Mouse (Mus musculus): ENCODE measurements around the gene Selenow. TPM values are rescaled to one million over a fixed set of nuclear protein-coding genes. Genes with fewer than 3 reads are reported as not detected.

Gene Selenow
- polyA plus RNA-seq, 1 experiment from 2014 or later: 802 TPM

GRCm38 (mm10) chr7:15906602-15907001 lies 15.6 kb downstream of the Selenow start:
- H3K27ac ChIP-seq (ENCODE audit: low read depth): no peak overlapping the region
- H3K36me3 ChIP-seq (ENCODE audit: control insufficient read depth, insufficient read depth, low read length): no peaks in the 10 kb centered on the region
- DNase-seq (ENCODE audit: low spot score) (no peak), ATAC-seq (replicated peaks; ENCODE audit: low FRiP score, low TSS enrichment, low read depth) (no peak)
- no peaks in the 10 kb centered on the region for H3K9me3 ChIP-seq (ENCODE audit: control insufficient read depth, low read length)
- H3K27me3 ChIP-seq (replicated peaks; ENCODE audit: control insufficient read depth, insufficient read depth, low read length): no peaks in the 10 kb centered on the region
- no peak overlapping the region for H3K9ac ChIP-seq (ENCODE audit: low read length)
- no peak overlapping the region for H3K4me3 ChIP-seq (ENCODE audit: low read depth, low read length)
- no peak overlapping the region for H3K4me2 ChIP-seq (ENCODE audit: low read length)
- H3K4me1 ChIP-seq (replicated peaks; ENCODE audit: control insufficient read depth, insufficient read depth, low read length): no peaks in the 10 kb centered on the region
- WGBS: 81% methylated on average over 1 of the region's 1 CpGs

- no peak overlapping the region for H3K27ac ChIP-seq (ENCODE audit: low read depth)
- no peaks in the 10 kb centered on the region for H3K4me1 ChIP-seq (replicated peaks; ENCODE audit: control insufficient read depth, insufficient read depth, low read length)
- no peak overlapping the region for H3K9ac ChIP-seq (ENCODE audit: low read length)
- ATAC-seq (replicated peaks; ENCODE audit: low FRiP score, low TSS enrichment, low read depth): no peak
- H3K27me3 ChIP-seq (replicated peaks; ENCODE audit: control insufficient read depth, insufficient read depth, low read length): no peaks in the 10 kb centered on the region
- H3K9me3 ChIP-seq (ENCODE audit: control insufficient read depth, low read length): no peaks in the 10 kb centered on the region
- H3K36me3 ChIP-seq (ENCODE audit: control insufficient read depth, insufficient read depth, low read length): no peaks in the 10 kb centered on the region
- DNase-seq (ENCODE audit: low spot score): no peak
- H3K4me2 ChIP-seq (ENCODE audit: low read length): no peak overlapping the region
- WGBS: 80% methylated on average over 7 of the region's 7 CpGs
- H3K4me3 ChIP-seq (ENCODE audit: low read depth, low read length): no peak overlapping the region
Observed at GRCm38 (mm10) chr7:15905861-15906260, 16.3 kb downstream of the Selenow start.

- WGBS: 75% methylated on average over 9 of the region's 9 CpGs
Observed at GRCm38 (mm10) chr7:15901366-15902048, 20.7 kb downstream of the Selenow start.

GRCm38 (mm10) chr7:15894251-15894650 lies 28.0 kb downstream of the Selenow start:
- Histone ChIP-seq H3K4me2 (ENCODE audit: low read length) (no peak overlapping the region), H3K27me3 (replicated peaks; ENCODE audit: control insufficient read depth, insufficient read depth, low read length) (no peaks in the 10 kb centered on the region), H3K4me3 (ENCODE audit: low read depth, low read length) (no peak overlapping the region), H3K27ac (ENCODE audit: low read depth) (no peak overlapping the region), H3K36me3 (ENCODE audit: control insufficient read depth, insufficient read depth, low read length) (no peaks in the 10 kb centered on the region), H3K9me3 (ENCODE audit: control insufficient read depth, low read length) (no peaks in the 10 kb centered on the region), H3K4me1 (replicated peaks; ENCODE audit: control insufficient read depth, insufficient read depth, low read length) (no peaks in the 10 kb centered on the region), H3K9ac (ENCODE audit: low read length) (no peak overlapping the region)
- no peak for ATAC-seq (replicated peaks; ENCODE audit: low FRiP score, low TSS enrichment, low read depth)
- no peak for DNase-seq (ENCODE audit: low spot score)
- 79% methylated on average over 1 of the region's 1 CpGs for WGBS

More at GRCm38 (mm10) chr7:15901366-15902048, 20.7 kb downstream of the Selenow start:
- no peaks in the 10 kb centered on the region for H3K36me3 ChIP-seq (ENCODE audit: control insufficient read depth, insufficient read depth, low read length)
- ATAC-seq (replicated peaks; ENCODE audit: low FRiP score, low TSS enrichment, low read depth) (no peak), DNase-seq (ENCODE audit: low spot score) (no peak)
- H3K4me2 ChIP-seq (ENCODE audit: low read length): no peak overlapping the region
- no peaks in the 10 kb centered on the region for H3K27me3 ChIP-seq (replicated peaks; ENCODE audit: control insufficient read depth, insufficient read depth, low read length)
- no peaks in the 10 kb centered on the region for H3K9me3 ChIP-seq (ENCODE audit: control insufficient read depth, low read length)
- H3K4me1 ChIP-seq (replicated peaks; ENCODE audit: control insufficient read depth, insufficient read depth, low read length): no peaks in the 10 kb centered on the region
- H3K4me3 ChIP-seq (ENCODE audit: low read depth, low read length): no peak overlapping the region
- H3K27ac ChIP-seq (ENCODE audit: low read depth): no peak overlapping the region
- no peak overlapping the region for H3K9ac ChIP-seq (ENCODE audit: low read length)

GRCm38 (mm10) chr7:15884127-15884526 lies 38.1 kb downstream of the Selenow start:
- ATAC-seq (replicated peaks; ENCODE audit: low FRiP score, low TSS enrichment, low read depth) (no peak), DNase-seq (ENCODE audit: low spot score) (no peak)
- Histone ChIP-seq H3K36me3 (ENCODE audit: control insufficient read depth, insufficient read depth, low read length) (no peaks in the 10 kb centered on the region), H3K27me3 (replicated peaks; ENCODE audit: control insufficient read depth, insufficient read depth, low read length) (no peaks in the 10 kb centered on the region), H3K9me3 (ENCODE audit: control insufficient read depth, low read length) (no peaks in the 10 kb centered on the region), H3K9ac (ENCODE audit: low read length) (no peak overlapping the region), H3K4me3 (ENCODE audit: low read depth, low read length) (no peak overlapping the region), H3K27ac (ENCODE audit: low read depth) (no peak overlapping the region), H3K4me1 (replicated peaks; ENCODE audit: control insufficient read depth, insufficient read depth, low read length) (no peaks in the 10 kb centered on the region), H3K4me2 (ENCODE audit: low read length) (no peak overlapping the region)
- WGBS: 82% methylated on average over 2 of the region's 2 CpGs

- Histone ChIP-seq H3K36me3 (ENCODE audit: control insufficient read depth, insufficient read depth, low read length) (no peaks in the 10 kb centered on the region), H3K4me1 (replicated peaks; ENCODE audit: control insufficient read depth, insufficient read depth, low read length) (no peaks in the 10 kb centered on the region), H3K9me3 (ENCODE audit: control insufficient read depth, low read length) (no peaks in the 10 kb centered on the region), H3K4me3 (ENCODE audit: low read depth, low read length) (no peak within 1 kb of the TSS), H3K9ac (ENCODE audit: low read length) (no peak within 1 kb of the TSS), H3K4me2 (ENCODE audit: low read length) (no peak within 1 kb of the TSS), H3K27me3 (replicated peaks; ENCODE audit: control insufficient read depth, insufficient read depth, low read length) (no peaks in the 10 kb centered on the region), H3K27ac (ENCODE audit: low read depth) (no peak within 1 kb of the TSS)
- 91% methylated on average over 2 of the region's 2 CpGs for WGBS
- ATAC-seq (replicated peaks; ENCODE audit: low FRiP score, low TSS enrichment, low read depth) (no peak), DNase-seq (ENCODE audit: low spot score) (no peak)
Observed at GRCm38 (mm10) chr7:15882317-15882716, 39.9 kb downstream of the Selenow start, which contains the start of gene Crxos. Gene Crxos, plus strand, starts transcription at chr7:15882617.

GRCm38 (mm10) chr7:15881831-15882230 lies 40.4 kb downstream of the Selenow start:
- H3K9ac ChIP-seq (ENCODE audit: low read length): no peak overlapping the region
- DNase-seq (ENCODE audit: low spot score) (no peak), ATAC-seq (replicated peaks; ENCODE audit: low FRiP score, low TSS enrichment, low read depth) (no peak)
- no peaks in the 10 kb centered on the region for H3K4me1 ChIP-seq (replicated peaks; ENCODE audit: control insufficient read depth, insufficient read depth, low read length)
- H3K4me3 ChIP-seq (ENCODE audit: low read depth, low read length): no peak overlapping the region
- H3K9me3 ChIP-seq (ENCODE audit: control insufficient read depth, low read length): no peaks in the 10 kb centered on the region
- H3K4me2 ChIP-seq (ENCODE audit: low read length): no peak overlapping the region
- no peaks in the 10 kb centered on the region for H3K36me3 ChIP-seq (ENCODE audit: control insufficient read depth, insufficient read depth, low read length)
- WGBS: 73% methylated on average over 3 of the region's 3 CpGs
- no peak overlapping the region for H3K27ac ChIP-seq (ENCODE audit: low read depth)
- H3K27me3 ChIP-seq (replicated peaks; ENCODE audit: control insufficient read depth, insufficient read depth, low read length): no peaks in the 10 kb centered on the region

GRCm38 (mm10) chr7:15881388-15881787 lies 40.8 kb downstream of the Selenow start:
- H3K9ac ChIP-seq (ENCODE audit: low read length): no peak overlapping the region
- H3K4me1 ChIP-seq (replicated peaks; ENCODE audit: control insufficient read depth, insufficient read depth, low read length): no peaks in the 10 kb centered on the region
- ATAC-seq (replicated peaks; ENCODE audit: low FRiP score, low TSS enrichment, low read depth) (no peak), DNase-seq (ENCODE audit: low spot score) (no peak)
- no peak overlapping the region for H3K4me3 ChIP-seq (ENCODE audit: low read depth, low read length)
- no peaks in the 10 kb centered on the region for H3K9me3 ChIP-seq (ENCODE audit: control insufficient read depth, low read length)
- H3K27ac ChIP-seq (ENCODE audit: low read depth): no peak overlapping the region
- H3K36me3 ChIP-seq (ENCODE audit: control insufficient read depth, insufficient read depth, low read length): no peaks in the 10 kb centered on the region
- no peaks in the 10 kb centered on the region for H3K27me3 ChIP-seq (replicated peaks; ENCODE audit: control insufficient read depth, insufficient read depth, low read length)
- 27% methylated on average over 7 of the region's 7 CpGs for WGBS
- no peak overlapping the region for H3K4me2 ChIP-seq (ENCODE audit: low read length)

- DNase-seq (ENCODE audit: low spot score) (no peak), ATAC-seq (replicated peaks; ENCODE audit: low FRiP score, low TSS enrichment, low read depth) (no peak)
- Histone ChIP-seq H3K4me3 (ENCODE audit: low read depth, low read length) (no peak within 1 kb of the TSS), H3K27me3 (replicated peaks; ENCODE audit: control insufficient read depth, insufficient read depth, low read length) (no peaks in the 10 kb centered on the region), H3K27ac (ENCODE audit: low read depth) (no peak within 1 kb of the TSS), H3K4me1 (replicated peaks; ENCODE audit: control insufficient read depth, insufficient read depth, low read length) (no peaks in the 10 kb centered on the region), H3K36me3 (ENCODE audit: control insufficient read depth, insufficient read depth, low read length) (no peaks in the 10 kb centered on the region), H3K9me3 (ENCODE audit: control insufficient read depth, low read length) (no peaks in the 10 kb centered on the region), H3K4me2 (ENCODE audit: low read length) (no peak within 1 kb of the TSS), H3K9ac (ENCODE audit: low read length) (no peak within 1 kb of the TSS)
- WGBS: 37% methylated on average over 4 of the region's 4 CpGs
Observed at GRCm38 (mm10) chr7:15879756-15880155, 42.4 kb downstream of the Selenow start, which contains the start of gene Crx. Gene Crx, minus strand, starts transcription at chr7:15879968.
